Mouse (Mus musculus): ENCODE results near the gene Zfp963. TPM values are rescaled to one million over a fixed set of nuclear protein-coding genes. Genes with fewer than 3 reads are reported as not detected.

Gene Zfp963
- total and polyA plus RNA-seq, 2 experiments from 2014 or later = 0.73 to 3.1 TPM

GRCm38 (mm10) chr8:69740763-69741162 lies 9.0 kb downstream of the Zfp963 start:
- H3K4me3 ChIP-seq (ENCODE audit: low read depth, low read length) = no peak overlapping the region
- no peak for ATAC-seq (ENCODE audit: insufficient read depth, low read depth)
- H3K4me2 ChIP-seq (ENCODE audit: low read depth, low read length) = no peak overlapping the region
- no peak overlapping the region for H3K9ac ChIP-seq (replicated peaks; ENCODE audit: low read depth, low read length)
- WGBS = 83% methylated on average over 6 of the region's 6 CpGs
- H3K4me1 ChIP-seq (ENCODE audit: control insufficient read depth, insufficient read depth) = no peaks in the 10 kb centered on the region
- no peaks in the 10 kb centered on the region for H3K27me3 ChIP-seq (ENCODE audit: control insufficient read depth, insufficient read depth, low read length)
- no peak for DNase-seq (ENCODE audit: low spot score)
- TF ChIP-seq EP300 (IDR thresholded peaks at IDR 0.05; ENCODE audit: low read depth) (no peak), CTCF (IDR thresholded peaks at IDR 0.05; ENCODE audit: low read depth) (no peak)
- peaks cover 16% of the 10 kb centered on the region; the same call in 1 of the 2 replicates for H3K36me3 ChIP-seq (replicated peaks; ENCODE audit: control insufficient read depth, insufficient read depth, low read length)
- H3K27ac ChIP-seq (ENCODE audit: low read depth) = no peak overlapping the region
- no peaks in the 10 kb centered on the region for H3K9me3 ChIP-seq (replicated peaks; ENCODE audit: control insufficient read depth, low read length)

GRCm38 (mm10) chr8:69735495-69735894 lies 14.3 kb downstream of the Zfp963 start:
- 58% methylated on average over 1 of the region's 1 CpGs for WGBS
- Histone ChIP-seq H3K27ac (ENCODE audit: low read depth) (no peak overlapping the region), H3K9me3 (replicated peaks; ENCODE audit: control insufficient read depth, low read length) (no peaks in the 10 kb centered on the region), H3K36me3 (replicated peaks; ENCODE audit: control insufficient read depth, insufficient read depth, low read length) (no peaks in the 10 kb centered on the region), H3K4me2 (ENCODE audit: low read depth, low read length) (no peak overlapping the region), H3K4me1 (ENCODE audit: control insufficient read depth, insufficient read depth) (no peaks in the 10 kb centered on the region), H3K27me3 (ENCODE audit: control insufficient read depth, insufficient read depth, low read length) (no peaks in the 10 kb centered on the region), H3K9ac (replicated peaks; ENCODE audit: low read depth, low read length) (no peak overlapping the region), H3K4me3 (ENCODE audit: low read depth, low read length) (no peak overlapping the region)
- ATAC-seq (ENCODE audit: insufficient read depth, low read depth) (no peak), DNase-seq (ENCODE audit: low spot score) (no peak)
- no peak for TF ChIP-seq CTCF (IDR thresholded peaks at IDR 0.05; ENCODE audit: low read depth)
- no peak for TF ChIP-seq EP300 (IDR thresholded peaks at IDR 0.05; ENCODE audit: low read depth)

GRCm38 (mm10) chr8:69717232-69717580 lies 32.6 kb downstream of the Zfp963 start:
- Histone ChIP-seq H3K4me3 (ENCODE audit: low read depth, low read length) (peak overlapping the region; percentile 34), H3K36me3 (replicated peaks; ENCODE audit: control insufficient read depth, insufficient read depth, low read length) (no peaks in the 10 kb centered on the region), H3K27ac (ENCODE audit: low read depth) (0 out of 2 replicates have a peak overlapping the region, but pooled peaks have one; percentile 28), H3K27me3 (ENCODE audit: control insufficient read depth, insufficient read depth, low read length) (no peaks in the 10 kb centered on the region), H3K9me3 (replicated peaks; ENCODE audit: control insufficient read depth, low read length) (no peaks in the 10 kb centered on the region), H3K4me1 (ENCODE audit: control insufficient read depth, insufficient read depth) (peaks cover 7% of the 10 kb centered on the region; the same call in 1 of the 2 replicates), H3K4me2 (ENCODE audit: low read depth, low read length) (peak overlapping the region; percentile 59), H3K9ac (replicated peaks; ENCODE audit: low read depth, low read length) (no peak overlapping the region)
- 45% methylated on average over 5 of the region's 5 CpGs for WGBS
- DNase-seq (ENCODE audit: low spot score) (no peak), ATAC-seq (ENCODE audit: insufficient read depth, low read depth) (no peak)
- no peak for TF ChIP-seq EP300 (IDR thresholded peaks at IDR 0.05; ENCODE audit: low read depth)
- no peak for TF ChIP-seq CTCF (IDR thresholded peaks at IDR 0.05; ENCODE audit: low read depth)

- Histone ChIP-seq H3K4me3 (ENCODE audit: low read depth, low read length) (peak overlapping the region; percentile 89), H3K9me3 (replicated peaks; ENCODE audit: control insufficient read depth, low read length) (no peaks in the 10 kb centered on the region), H3K36me3 (replicated peaks; ENCODE audit: control insufficient read depth, insufficient read depth, low read length) (no peaks in the 10 kb centered on the region; the same call in 1 of the 2 replicates), H3K9ac (replicated peaks; ENCODE audit: low read depth, low read length) (peak overlapping the region; percentile 94), H3K27ac (ENCODE audit: low read depth) (peak overlapping the region; percentile 100), H3K4me2 (ENCODE audit: low read depth, low read length) (peak overlapping the region; percentile 62), H3K27me3 (ENCODE audit: control insufficient read depth, insufficient read depth, low read length) (no peaks in the 10 kb centered on the region), H3K4me1 (ENCODE audit: control insufficient read depth, insufficient read depth) (peaks cover 7% of the 10 kb centered on the region; the same call in 1 of the 2 replicates)
- DNase-seq (ENCODE audit: low spot score) (peak; percentile 100), ATAC-seq (ENCODE audit: insufficient read depth, low read depth) (peak; percentile 97)
- TF ChIP-seq EP300 (IDR thresholded peaks at IDR 0.05; ENCODE audit: low read depth) (peak; percentile 3; the same call in 1 of the 2 replicates), CTCF (IDR thresholded peaks at IDR 0.05; ENCODE audit: low read depth) (no peak)
- WGBS = under 1% methylated on average over 52 of the region's 52 CpGs
These were observed 33.2 kb downstream of the Zfp963 start for GRCm38 (mm10) chr8:69716403-69717231.

- TF ChIP-seq CTCF (IDR thresholded peaks at IDR 0.05; ENCODE audit: low read depth) = no peak
- no peak overlapping the region for H3K9ac ChIP-seq (replicated peaks; ENCODE audit: low read depth, low read length)
- 71% methylated on average over 6 of the region's 6 CpGs for WGBS
These were observed 34.4 kb downstream of the Zfp963 start for GRCm38 (mm10) chr8:69715366-69715765.

More at GRCm38 (mm10) chr8:69715366-69715765, 34.4 kb downstream of the Zfp963 start:
- ATAC-seq (ENCODE audit: insufficient read depth, low read depth) (no peak), DNase-seq (ENCODE audit: low spot score) (no peak)
- Histone ChIP-seq H3K36me3 (replicated peaks; ENCODE audit: control insufficient read depth, insufficient read depth, low read length) (peaks cover 10% of the 10 kb centered on the region), H3K4me2 (ENCODE audit: low read depth, low read length) (peak overlapping the region; percentile 62; the same call in 1 of the 2 replicates), H3K4me3 (ENCODE audit: low read depth, low read length) (peak overlapping the region; percentile 89), H3K27ac (ENCODE audit: low read depth) (no peak overlapping the region), H3K9me3 (replicated peaks; ENCODE audit: control insufficient read depth, low read length) (no peaks in the 10 kb centered on the region), H3K27me3 (ENCODE audit: control insufficient read depth, insufficient read depth, low read length) (no peaks in the 10 kb centered on the region), H3K4me1 (ENCODE audit: control insufficient read depth, insufficient read depth) (peaks cover 7% of the 10 kb centered on the region; the same call in 1 of the 2 replicates)

Data from heart, postnatal 0 days (tissue).